Mouse (Mus musculus) spleen, adult 2 months (tissue): ENCODE data around the gene Dhps. TPM values are rescaled to one million over a fixed set of nuclear protein-coding genes. Genes with fewer than 3 reads are reported as not detected.
"Not testable (repeated sequence)": the region's sequence is repeated elsewhere in the genome, so short reads cannot be mapped to it uniquely, and the experiment has no call there.

Experiments
- DNase-seq, 2 experiments: peaks; one replicate each; pipeline versions ENCODE4 v3.0.0 to v3.0.0-alpha.2; 2012 to 2021; ENCODE audit warnings: low spot score in 2 of 2, low read depth in 1 of 2
- H3K27ac ChIP-seq: fragments of 200-500 bp; 2 replicates; pipeline ENCODE4 v1.5.1; 2012; ENCODE audit warnings: low read length, inconsistent platforms; ENCODE audit not compliant: insufficient read depth
- H3K27me3 ChIP-seq: fragments of 200-500 bp; 2 replicates; pipeline ENCODE4 v1.6.1; 2012; ENCODE audit warnings: mild to moderate bottlenecking, moderate library complexity, low read length, inconsistent platforms; ENCODE audit not compliant: control insufficient read depth, insufficient read depth
- H3K36me3 ChIP-seq: fragments of 200-500 bp; 2 replicates; pipeline ENCODE4 v1.6.1; 2012; ENCODE audit warnings: mild to moderate bottlenecking, low read length, inconsistent platforms; ENCODE audit not compliant: control insufficient read depth, insufficient read depth
- H3K4me1 ChIP-seq: fragments of 200-500 bp; 2 replicates; pipeline ENCODE4 v1.6.1; 2011; ENCODE audit warnings: inconsistent platforms; ENCODE audit not compliant: control insufficient read depth, insufficient read depth, insufficient read length
- H3K4me3 ChIP-seq: fragments of 200-500 bp; 2 replicates; pipeline ENCODE4 v1.5.1; 2011; ENCODE audit warnings: mild to moderate bottlenecking, inconsistent platforms; ENCODE audit not compliant: insufficient read depth, insufficient read length; ENCODE audit errors: extremely low read depth
- CTCF ChIP-seq: fragments of 200-500 bp; IDR thresholded peaks from 2 replicates; pipeline ENCODE4 v1.5.1; 2011; ENCODE audit warnings: mild to moderate bottlenecking, inconsistent platforms; ENCODE audit not compliant: insufficient read depth, insufficient read length, insufficient replicate concordance; ENCODE audit errors: extremely low read depth
- POLR2A ChIP-seq: fragments of 200-500 bp; IDR thresholded peaks from 2 replicates; pipeline ENCODE4 v1.6.1; 2011; ENCODE audit warnings: low read depth, low read length, inconsistent platforms
- WGBS: fragments of 180-500 bp; shearing (Covaris S2); methylation state at CpG from one replicate; pipeline ENCODE4 v1.1.7; 2018; 5-methylcytosine and 5-hydroxymethylcytosine counted together
- polyA plus RNA-seq: library from polyadenylated mRNA; depleted of rRNA; stranded (reverse); fragments of >200 nt; gene quantifications from 2 replicates; pipeline ENCODE4 v1.2.3, GENCODE M21; 2012; rRNA removed

The Dhps gene
- polyA plus RNA-seq, 1 experiment = 40.6 TPM

GRCm38 (mm10) chr8:85119052-85119981 is 47.8 kb downstream of the Dhps start:
- 14% methylated on average over 37 of the region's 37 CpGs for WGBS
- Histone ChIP-seq H3K4me1 (no peaks in the 10 kb centered on the region), H3K27ac (no peak overlapping the region), H3K27me3 (no peaks in the 10 kb centered on the region), H3K4me3 (peak overlapping the region; percentile 52; the same call in 1 of the 2 replicates), H3K36me3 (no peaks in the 10 kb centered on the region)
- DNase-seq = peak in 1 of 2 experiments; percentile 48
- TF ChIP-seq POLR2A (no peak), CTCF (no peak)

GRCm38 (mm10) chr8:85120251-85120650 is 48.7 kb downstream of the Dhps start:
- H3K27me3 ChIP-seq, H3K4me1 ChIP-seq, H3K27ac ChIP-seq, H3K36me3 ChIP-seq, DNase-seq, H3K4me3 ChIP-seq: not testable (repeated sequence)
- WGBS = 87% methylated on average over 5 of the region's 5 CpGs

GRCm38 (mm10) chr8:85122995-85123394 is 51.4 kb downstream of the Dhps start, which contains the start of gene Zfp791:
Gene Zfp791 (minus strand): TSS chr8:85123095.
- Histone ChIP-seq H3K36me3 (no peaks in the 10 kb centered on the region), H3K27ac (no peak within 1 kb of the TSS), H3K4me1 (no peaks in the 10 kb centered on the region), H3K27me3 (no peaks in the 10 kb centered on the region), H3K4me3 (no peak within 1 kb of the TSS)
- TF ChIP-seq CTCF (no peak), POLR2A (no peak)
- DNase-seq = no peak
- WGBS = 84% methylated on average over 3 of the region's 3 CpGs

- TF ChIP-seq POLR2A = no peak
- TF ChIP-seq CTCF = no peak
- Histone ChIP-seq H3K27me3 (no peaks in the 10 kb centered on the region), H3K36me3 (no peaks in the 10 kb centered on the region), H3K27ac (no peak overlapping the region), H3K4me3 (no peak overlapping the region), H3K4me1 (no peaks in the 10 kb centered on the region)
- DNase-seq = no peak
- 91% methylated on average over 8 of the region's 8 CpGs for WGBS
Measured at GRCm38 (mm10) chr8:85123691-85124090, 52.1 kb downstream of the Dhps start.

Other genes with a start within 250 kb of the Dhps start
- 1.6 and 1.8 TPM in 2 replicates for gene Dand5, start 248.9 kb upstream of the Dhps start, polyA plus RNA-seq
- 20.3 and 61.4 TPM in 2 replicates for gene Gadd45gip1, start 240.2 kb upstream of the Dhps start, polyA plus RNA-seq
- 125 and 162 TPM in 2 replicates for gene Rad23a, start 231.1 kb upstream of the Dhps start, polyA plus RNA-seq
- gene Calr, start 224.8 kb upstream of the Dhps start, polyA plus RNA-seq = 112 and 116 TPM in 2 replicates
- 50.3 and 55.0 TPM in 2 replicates for gene Farsa, start 214.8 kb upstream of the Dhps start, polyA plus RNA-seq
- 1.8 and 2.0 TPM in 2 replicates for gene Syce2, start 199.6 kb upstream of the Dhps start, polyA plus RNA-seq
- 44.2 and 48.3 TPM in 2 replicates for gene Gcdh, start 177.8 kb upstream of the Dhps start, polyA plus RNA-seq
- gene Klf1, start 169.8 kb upstream of the Dhps start, polyA plus RNA-seq = 46.5 and 70.0 TPM in 2 replicates
- gene Dnase2a, start 163.2 kb upstream of the Dhps start, polyA plus RNA-seq = 43.4 and 44.9 TPM in 2 replicates
- gene Mast1, start 134.4 kb upstream of the Dhps start, polyA plus RNA-seq = 0.70 and 0.74 TPM in 2 replicates
- not detected in 2 replicates for gene Rtbdn, start 124.8 kb upstream of the Dhps start, polyA plus RNA-seq
- gene Gm49661, start 102.3 kb upstream of the Dhps start, polyA plus RNA-seq = not detected in 2 replicates
- gene Prdx2, start 102.2 kb upstream of the Dhps start, polyA plus RNA-seq = 149 and 164 TPM in 2 replicates
- 34.2 and 35.6 TPM in 2 replicates for gene Rnaseh2a, start 102.0 kb upstream of the Dhps start, polyA plus RNA-seq
- gene Junb, start 93.0 kb upstream of the Dhps start, polyA plus RNA-seq = 89.2 and 154 TPM in 2 replicates
- 3.6 and 3.9 TPM in 2 replicates for gene Hook2, start 81.2 kb upstream of the Dhps start, polyA plus RNA-seq
- gene Best2, start 57.2 kb upstream of the Dhps start, polyA plus RNA-seq = not detected in 2 replicates
- 71.6 and 72.0 TPM in 2 replicates for gene Asna1, start 46.5 kb upstream of the Dhps start, polyA plus RNA-seq
- gene Trir, start 44.9 kb upstream of the Dhps start, polyA plus RNA-seq = 87.8 and 137 TPM in 2 replicates
- 40.0 and 47.5 TPM in 2 replicates for gene Tnpo2, start 34.8 kb upstream of the Dhps start, polyA plus RNA-seq
- 18.8 and 22.5 TPM in 2 replicates for gene Fbxw9, start 11.7 kb upstream of the Dhps start, polyA plus RNA-seq
- 0.48 and 1.4 TPM in 2 replicates for gene Gm5741, start 3.8 kb upstream of the Dhps start, polyA plus RNA-seq
- 68.5 and 73.6 TPM in 2 replicates for gene Wdr83os, start 9.0 kb downstream of the Dhps start, polyA plus RNA-seq
- 20.6 and 26.3 TPM in 2 replicates for gene Wdr83, start 9.5 kb downstream of the Dhps start, polyA plus RNA-seq
- gene Man2b1, start 11.5 kb downstream of the Dhps start, polyA plus RNA-seq = 163 and 165 TPM in 2 replicates
- 0.05 and 0.11 TPM in 2 replicates for gene Zfp791, start 51.3 kb downstream of the Dhps start, polyA plus RNA-seq
- 0.04 TPM in 1 of 2 replicates, not detected in the other for gene Cks1brt, start 80.2 kb downstream of the Dhps start, polyA plus RNA-seq
- gene Olfr371, start 154.2 kb downstream of the Dhps start, polyA plus RNA-seq = not detected in 2 replicates
- 8.3 and 8.6 TPM in 2 replicates for gene Orc6, start 227.9 kb downstream of the Dhps start, polyA plus RNA-seq
- 4.9 and 5.9 TPM in 2 replicates for gene Vps35, start 228.0 kb downstream of the Dhps start, polyA plus RNA-seq